Mouse (Mus musculus) left cerebral cortex, adult 9 months (tissue): Measurements from ENCODE around the gene Boll.
A peak's percentile ranks its signal among the peaks of the same experiment; 100 is the strongest.

Experiments used
- DNase-seq, 2 experiments: peaks; one replicate each; pipeline ENCODE4 v3.0.0; 2022; ENCODE audit warnings: low spot score in 2 of 2

Gene Boll

GRCm38 (mm10) chr1:55207561-55207960 is 155.7 kb downstream of the Boll start:
- DNase-seq: no peak

- DNase-seq: no peak
These were observed 157.4 kb downstream of the Boll start for GRCm38 (mm10) chr1:55205808-55206327.

GRCm38 (mm10) chr1:55201850-55202752 is 161.2 kb downstream of the Boll start:
- peak in 1 of 2 experiments; percentile 55 for DNase-seq

- no peak for DNase-seq
These were observed 164.6 kb downstream of the Boll start for GRCm38 (mm10) chr1:55198719-55199118.
